Mouse (Mus musculus) B cell, adult 2 months (primary cell): ENCODE data around the gene Prickle2.

ENCODE experiments used
- DNase-seq, 2 experiments: peaks; one replicate each; pipeline ENCODE4 v3.0.0; 2022

Prickle2 gene

GRCm38 (mm10) chr6:92706145-92706466, at the start of gene Prickle2:
TSS of gene Prickle2 (minus strand) at chr6:92706155.
- no peak for DNase-seq

GRCm38 (mm10) chr6:92752737-92753136, 46.8 kb upstream of the Prickle2 start:
- no peak for DNase-seq

GRCm38 (mm10) chr6:92749420-92749819, 43.5 kb upstream of the Prickle2 start:
- DNase-seq = no peak

GRCm38 (mm10) chr6:92743605-92744004, 37.6 kb upstream of the Prickle2 start:
- no peak for DNase-seq

GRCm38 (mm10) chr6:92737116-92737515, 31.2 kb upstream of the Prickle2 start:
- DNase-seq = no peak

GRCm38 (mm10) chr6:92733651-92734050, 27.7 kb upstream of the Prickle2 start:
- no peak for DNase-seq

- DNase-seq = no peak
Measured at GRCm38 (mm10) chr6:92728514-92728913, 22.6 kb upstream of the Prickle2 start.

- peak in 1 of 2 experiments; percentile 6 for DNase-seq
Measured at GRCm38 (mm10) chr6:92728084-92728483, 22.1 kb upstream of the Prickle2 start.

GRCm38 (mm10) chr6:92727351-92727986, 21.5 kb upstream of the Prickle2 start:
- DNase-seq = no peak

- no peak for DNase-seq
Measured at GRCm38 (mm10) chr6:92726121-92726520, 20.2 kb upstream of the Prickle2 start.

- DNase-seq = no peak
Measured at GRCm38 (mm10) chr6:92724394-92724793, 18.4 kb upstream of the Prickle2 start.

GRCm38 (mm10) chr6:92715806-92716205, 9.9 kb upstream of the Prickle2 start:
- no peak for DNase-seq

- no peak for DNase-seq
Measured at GRCm38 (mm10) chr6:92714748-92715147, 8.8 kb upstream of the Prickle2 start.

GRCm38 (mm10) chr6:92708137-92708536, 2.2 kb upstream of the Prickle2 start:
- DNase-seq = no peak

- DNase-seq = no peak
Measured at GRCm38 (mm10) chr6:92705353-92706144, 406 bp downstream of the Prickle2 start.

- no peak for DNase-seq
Measured at GRCm38 (mm10) chr6:92704810-92705209, 1.1 kb downstream of the Prickle2 start.

- DNase-seq = no peak
Measured at GRCm38 (mm10) chr6:92699491-92700209, 6.3 kb downstream of the Prickle2 start.

GRCm38 (mm10) chr6:92697807-92698206, 8.1 kb downstream of the Prickle2 start:
- no peak for DNase-seq

GRCm38 (mm10) chr6:92687317-92687716, 18.6 kb downstream of the Prickle2 start:
- no peak for DNase-seq

- no peak for DNase-seq
Measured at GRCm38 (mm10) chr6:92674394-92674925, 31.5 kb downstream of the Prickle2 start.

- no peak for DNase-seq
Measured at GRCm38 (mm10) chr6:92670518-92671147, 35.3 kb downstream of the Prickle2 start.

GRCm38 (mm10) chr6:92669623-92670022, 36.3 kb downstream of the Prickle2 start:
- no peak for DNase-seq

- DNase-seq = no peak
Measured at GRCm38 (mm10) chr6:92667544-92667943, 38.4 kb downstream of the Prickle2 start.
